Mouse (Mus musculus): ENCODE data around the gene Pcsk2. TPM values are rescaled to one million over a fixed set of nuclear protein-coding genes. Genes with fewer than 3 reads are reported as not detected.

Gene Pcsk2
- polyA plus RNA-seq (2015; fragmentation: Nextera tagmentation; extraction: Ambion mirVana) = 30.0 and 30.6 TPM in 2 replicates

- H3K4me1 ChIP-seq = peaks cover 26% of the 10 kb centered on the region
- peak; percentile 97 for ATAC-seq (replicated peaks)
- H3K36me3 ChIP-seq (replicated peaks) = no peaks in the 10 kb centered on the region
- H3K9ac ChIP-seq = peak within 1 kb of the TSS; percentile 78
- peak within 1 kb of the TSS; percentile 69 for H3K4me2 ChIP-seq
- peak within 1 kb of the TSS; percentile 93 for H3K27ac ChIP-seq
- no peaks in the 10 kb centered on the region for H3K9me3 ChIP-seq
- H3K27me3 ChIP-seq (replicated peaks) = no peaks in the 10 kb centered on the region
- peak within 1 kb of the TSS; percentile 68 for H3K4me3 ChIP-seq
- WGBS = 0% methylated on average over 50 of the region's 51 CpGs
Measured at GRCm38 (mm10) chr2:143545758-143546246, at the start of gene Pcsk2. TSS of gene Pcsk2 (plus strand) at chr2:143546156.

GRCm38 (mm10) chr2:143500845-143501244 is 45.1 kb upstream of the Pcsk2 start:
- Histone ChIP-seq H3K4me3 (no peak overlapping the region), H3K36me3 (replicated peaks) (no peaks in the 10 kb centered on the region), H3K27ac (0 out of 2 replicates have a peak overlapping the region, but pooled peaks have one; percentile 5), H3K4me2 (no peak overlapping the region), H3K9ac (no peak overlapping the region), H3K27me3 (replicated peaks) (no peaks in the 10 kb centered on the region), H3K9me3 (no peaks in the 10 kb centered on the region), H3K4me1 (peaks cover 11% of the 10 kb centered on the region)
- WGBS = 88% methylated on average over 9 of the region's 9 CpGs
- no peak; the same call in 1 of the 2 replicates for ATAC-seq (replicated peaks)

- WGBS = 27% methylated on average over 5 of the region's 5 CpGs
- H3K4me3 ChIP-seq = no peak overlapping the region
- no peaks in the 10 kb centered on the region for H3K9me3 ChIP-seq
- no peaks in the 10 kb centered on the region for H3K27me3 ChIP-seq (replicated peaks)
- ATAC-seq (replicated peaks) = peak; percentile 77
- H3K4me2 ChIP-seq = no peak overlapping the region
- peaks cover 11% of the 10 kb centered on the region for H3K4me1 ChIP-seq
- H3K9ac ChIP-seq = no peak overlapping the region
- H3K27ac ChIP-seq = peak overlapping the region; percentile 57
- no peaks in the 10 kb centered on the region for H3K36me3 ChIP-seq (replicated peaks)
Measured at GRCm38 (mm10) chr2:143501760-143502159, 44.2 kb upstream of the Pcsk2 start.

GRCm38 (mm10) chr2:143502203-143502602 is 43.8 kb upstream of the Pcsk2 start:
- Histone ChIP-seq H3K9ac (no peak overlapping the region), H3K4me3 (no peak overlapping the region), H3K9me3 (no peaks in the 10 kb centered on the region), H3K36me3 (replicated peaks) (no peaks in the 10 kb centered on the region), H3K4me1 (peaks cover 11% of the 10 kb centered on the region), H3K27ac (peak overlapping the region; percentile 57), H3K27me3 (replicated peaks) (no peaks in the 10 kb centered on the region), H3K4me2 (no peak overlapping the region)
- peak; percentile 84 for ATAC-seq (replicated peaks)
- 25% methylated on average over 3 of the region's 3 CpGs for WGBS

- Histone ChIP-seq H3K4me2 (no peak overlapping the region), H3K36me3 (replicated peaks) (no peaks in the 10 kb centered on the region), H3K4me3 (no peak overlapping the region), H3K4me1 (no peaks in the 10 kb centered on the region), H3K9ac (no peak overlapping the region), H3K9me3 (no peaks in the 10 kb centered on the region), H3K27ac (no peak overlapping the region), H3K27me3 (replicated peaks) (no peaks in the 10 kb centered on the region)
- 21% methylated on average over 3 of the region's 3 CpGs for WGBS
- no peak for ATAC-seq (replicated peaks)
Measured at GRCm38 (mm10) chr2:143536485-143536884, 9.5 kb upstream of the Pcsk2 start.

DNA sequence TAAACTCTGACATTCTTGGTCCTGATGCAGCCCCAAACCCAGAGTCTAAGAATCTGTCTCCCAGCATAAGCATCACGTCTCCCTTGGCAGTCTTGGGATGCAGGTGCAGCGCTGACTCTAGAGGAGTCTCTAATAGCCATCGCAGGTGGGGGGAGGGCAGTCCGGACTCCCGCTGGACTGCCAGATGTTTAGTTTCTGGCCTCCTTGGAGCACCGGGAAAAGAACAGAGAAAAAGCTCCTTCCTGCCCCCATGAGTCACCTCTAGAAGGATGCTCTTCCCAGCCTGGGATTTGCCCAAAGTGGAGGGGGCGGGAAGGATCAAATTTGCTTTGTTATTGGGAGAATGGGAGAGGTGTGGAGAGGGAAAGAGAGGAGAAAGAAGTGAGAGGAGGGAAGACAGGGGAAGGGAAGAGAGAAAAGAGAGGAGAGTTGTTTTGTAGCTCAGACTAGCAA is 631 bp upstream of the Pcsk2 start:
- Histone ChIP-seq H3K27me3 (replicated peaks) (no peaks in the 10 kb centered on the region), H3K36me3 (replicated peaks) (no peaks in the 10 kb centered on the region), H3K27ac (peak overlapping the region; percentile 93), H3K4me2 (peak overlapping the region; percentile 69), H3K4me1 (peaks cover 26% of the 10 kb centered on the region), H3K9ac (peak overlapping the region; percentile 78), H3K9me3 (no peaks in the 10 kb centered on the region), H3K4me3 (peak overlapping the region; percentile 68)
- ATAC-seq (replicated peaks) = peak; percentile 69
- WGBS = 2% methylated on average over 7 of the region's 7 CpGs

GRCm38 (mm10) chr2:143546412-143547211 is 656 bp downstream of the Pcsk2 start:
- under 1% methylated on average over 33 of the region's 33 CpGs for WGBS
- ATAC-seq (replicated peaks) = no peak

GRCm38 (mm10) chr2:143547251-143548090 is 1.5 kb downstream of the Pcsk2 start:
- Histone ChIP-seq H3K9me3 (no peaks in the 10 kb centered on the region), H3K27ac (0 out of 2 replicates have a peak overlapping the region, but pooled peaks have one; percentile 4), H3K4me2 (peak overlapping the region; percentile 69), H3K4me1 (peaks cover 26% of the 10 kb centered on the region), H3K9ac (peak overlapping the region; percentile 78), H3K4me3 (peak overlapping the region; percentile 68), H3K27me3 (replicated peaks) (no peaks in the 10 kb centered on the region), H3K36me3 (replicated peaks) (no peaks in the 10 kb centered on the region)
- ATAC-seq (replicated peaks) = no peak
- WGBS = under 1% methylated on average over 32 of the region's 32 CpGs

More at GRCm38 (mm10) chr2:143546412-143547211, 656 bp downstream of the Pcsk2 start:
- peak overlapping the region; percentile 93 for H3K27ac ChIP-seq
- peak overlapping the region; percentile 78 for H3K9ac ChIP-seq
- H3K4me1 ChIP-seq = peaks cover 26% of the 10 kb centered on the region
- H3K36me3 ChIP-seq (replicated peaks) = no peaks in the 10 kb centered on the region
- peak overlapping the region; percentile 68 for H3K4me3 ChIP-seq
- H3K27me3 ChIP-seq (replicated peaks) = no peaks in the 10 kb centered on the region
- peak overlapping the region; percentile 69 for H3K4me2 ChIP-seq
- H3K9me3 ChIP-seq = no peaks in the 10 kb centered on the region

DNA sequence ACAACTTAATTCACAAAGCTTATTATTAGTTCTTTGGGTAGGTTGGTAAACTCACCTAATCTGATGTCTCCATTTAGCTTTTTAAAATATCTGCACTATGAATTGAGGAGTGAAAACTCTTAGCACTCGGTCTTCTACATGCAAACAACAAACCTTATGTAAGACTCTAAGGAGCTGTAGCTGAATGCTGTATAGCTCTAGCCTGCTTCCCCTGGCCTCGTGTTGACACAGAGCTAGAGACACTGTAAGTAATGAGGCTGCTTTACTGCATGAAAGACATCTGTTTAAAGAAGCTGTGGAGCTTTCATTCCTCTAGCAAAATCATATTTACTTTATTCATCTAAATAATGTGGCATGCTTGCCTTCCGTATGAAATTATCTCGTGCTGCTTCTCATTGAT is 14.4 kb downstream of the Pcsk2 start:
- H3K4me3 ChIP-seq = no peak overlapping the region
- no peak for ATAC-seq (replicated peaks)
- WGBS = 64% methylated on average over 4 of the region's 4 CpGs
- H3K9ac ChIP-seq = no peak overlapping the region
- no peaks in the 10 kb centered on the region for H3K27me3 ChIP-seq (replicated peaks)
- H3K4me1 ChIP-seq = no peaks in the 10 kb centered on the region
- H3K36me3 ChIP-seq (replicated peaks) = no peaks in the 10 kb centered on the region
- H3K27ac ChIP-seq = no peak overlapping the region
- no peaks in the 10 kb centered on the region; the same call in 1 of the 2 replicates for H3K9me3 ChIP-seq
- no peak overlapping the region for H3K4me2 ChIP-seq

- ATAC-seq (replicated peaks) = no peak
Measured at GRCm38 (mm10) chr2:143565062-143565461, 19.1 kb downstream of the Pcsk2 start.

GRCm38 (mm10) chr2:143565961-143566360 is 20.0 kb downstream of the Pcsk2 start:
- Histone ChIP-seq H3K4me3 (no peak overlapping the region), H3K4me2 (no peak overlapping the region), H3K36me3 (replicated peaks) (no peaks in the 10 kb centered on the region), H3K4me1 (no peaks in the 10 kb centered on the region), H3K27me3 (replicated peaks) (no peaks in the 10 kb centered on the region), H3K27ac (no peak overlapping the region), H3K9me3 (no peaks in the 10 kb centered on the region), H3K9ac (no peak overlapping the region)
- 90% methylated on average over 6 of the region's 6 CpGs for WGBS
- no peak for ATAC-seq (replicated peaks)

More at GRCm38 (mm10) chr2:143565062-143565461, 19.1 kb downstream of the Pcsk2 start:
- Histone ChIP-seq H3K27ac (no peak overlapping the region), H3K9ac (no peak overlapping the region), H3K9me3 (no peaks in the 10 kb centered on the region), H3K4me2 (no peak overlapping the region), H3K27me3 (replicated peaks) (no peaks in the 10 kb centered on the region), H3K36me3 (replicated peaks) (no peaks in the 10 kb centered on the region), H3K4me3 (no peak overlapping the region), H3K4me1 (no peaks in the 10 kb centered on the region)
- WGBS = 73% methylated on average over 2 of the region's 2 CpGs

- 0 out of 2 replicates have a peak, but pooled peaks cover 7% of the 10 kb centered on the region for H3K4me1 ChIP-seq
- 84% methylated on average over 6 of the region's 6 CpGs for WGBS
- H3K4me2 ChIP-seq = no peak overlapping the region
- no peak overlapping the region for H3K27ac ChIP-seq
- no peaks in the 10 kb centered on the region for H3K27me3 ChIP-seq (replicated peaks)
- no peak overlapping the region for H3K4me3 ChIP-seq
- no peak for ATAC-seq (replicated peaks)
- H3K9ac ChIP-seq = no peak overlapping the region
- H3K9me3 ChIP-seq = no peaks in the 10 kb centered on the region
- no peaks in the 10 kb centered on the region for H3K36me3 ChIP-seq (replicated peaks)
Measured at GRCm38 (mm10) chr2:143585341-143585740, 39.4 kb downstream of the Pcsk2 start.
